Mouse (Mus musculus): ENCODE measurements around the gene Use1. TPM values are rescaled to one million over a fixed set of nuclear protein-coding genes. Genes with fewer than 3 reads are reported as not detected.

The Use1 gene
- polyA plus RNA-seq, 1 experiment from 2014 or later: 123 TPM

- no peak for ATAC-seq
- no peak for DNase-seq (ENCODE audit: low read depth, low spot score)
- ChIA-PET CTCF (interaction anchor here (1.2 kb wide), 1 partner anchor 89 kb away, joined by 3 read pairs; the partner anchor contains the start of gene Mrpl34), POLR2A (no interaction called here)
- in situ Hi-C loops (cut with MboI; ENCODE audit: low pct_unique_long_range_greater_than_20kb): no loop called here
- no peak for TF ChIP-seq CTCF (IDR thresholded peaks at IDR 0.05)
- no peaks in the 10 kb centered on the region for H3K27me3 ChIP-seq
Observed at GRCm38 (mm10) chr8:71375581-71376422, 9.2 kb downstream of the Use1 start.

GRCm38 (mm10) chr8:71376423-71377030 lies 9.9 kb downstream of the Use1 start:
- TF ChIP-seq CTCF (IDR thresholded peaks at IDR 0.05): no peak
- ChIA-PET POLR2A (no interaction called here), CTCF (interaction anchor here (1.2 kb wide), 1 partner anchor 88 kb away, joined by 3 read pairs; the partner anchor contains the start of gene Mrpl34)
- DNase-seq (ENCODE audit: low read depth, low spot score): no peak
- H3K27me3 ChIP-seq: no peaks in the 10 kb centered on the region
- in situ Hi-C loops (cut with MboI; ENCODE audit: low pct_unique_long_range_greater_than_20kb): no loop called here
- ATAC-seq: no peak

GRCm38 (mm10) chr8:71379008-71379407 lies 12.4 kb downstream of the Use1 start:
- in situ Hi-C loops (cut with MboI; ENCODE audit: low pct_unique_long_range_greater_than_20kb): no loop called here
- no peak for TF ChIP-seq CTCF (IDR thresholded peaks at IDR 0.05)
- ATAC-seq: no peak
- ChIA-PET POLR2A (interaction anchor here (1.8 to 2.7 kb wide), 3 partner anchors 11 to 24 kb away, joined by 5 to 11 read pairs (median 5); partner anchors contain the start of gene Babam1), CTCF (interaction anchor here (1.4 to 1.8 kb wide), 2 partner anchors 26 to 28 kb away, joined by 3 read pairs; partner anchors contain the start of gene Ankle1)
- no peak for DNase-seq (ENCODE audit: low read depth, low spot score)
- no peaks in the 10 kb centered on the region for H3K27me3 ChIP-seq

- CTCF ChIA-PET: interaction anchor here (1.4 to 3.0 kb wide), 3 partner anchors 8 to 27 kb away, joined by 3 to 12 read pairs (median 3); partner anchors contain the start of genes Ankle1 and Ocel1
- TF ChIP-seq CTCF (IDR thresholded peaks at IDR 0.05): no peak
- no peak for DNase-seq (ENCODE audit: low read depth, low spot score)
- POLR2A ChIA-PET: interaction anchor here (1.8 to 2.7 kb wide), 3 partner anchors 12 to 24 kb away, joined by 5 to 11 read pairs (median 5); partner anchors contain the start of gene Babam1
- no peak for ATAC-seq
- in situ Hi-C loops (cut with MboI; ENCODE audit: low pct_unique_long_range_greater_than_20kb): no loop called here
- H3K27me3 ChIP-seq: no peaks in the 10 kb centered on the region
Observed at GRCm38 (mm10) chr8:71379512-71380075, 12.9 kb downstream of the Use1 start.

- H3K27me3 ChIP-seq: no peaks in the 10 kb centered on the region
- ATAC-seq (no peak), DNase-seq (ENCODE audit: low read depth, low spot score) (no peak)
- in situ Hi-C loops (cut with MboI; ENCODE audit: low pct_unique_long_range_greater_than_20kb): no loop called here
- ChIA-PET CTCF (interaction anchor here (1.8 to 3.0 kb wide), 2 partner anchors 9 to 25 kb away, joined by 3 to 12 read pairs; partner anchors contain the start of genes Ankle1 and Ocel1), POLR2A (interaction anchor here (1.0 to 2.7 kb wide), 4 partner anchors 9 to 25 kb away, joined by 3 to 16 read pairs (median 8); partner anchors contain the start of genes Babam1 and Ocel1)
- TF ChIP-seq CTCF (IDR thresholded peaks at IDR 0.05): no peak
Observed at GRCm38 (mm10) chr8:71380178-71381171, 13.8 kb downstream of the Use1 start.

GRCm38 (mm10) chr8:71381421-71381970 lies 14.8 kb downstream of the Use1 start, which contains the start of gene Nr2f6:
TSS of gene Nr2f6 (minus strand) at chr8:71381960.
- POLR2A ChIA-PET: interaction anchor here (0.6 to 2.4 kb wide), 3 partner anchors 10 to 105 kb away, joined by 4 to 16 read pairs (median 8); partner anchors contain the start of genes Babam1 and Ocel1
- no peak for ATAC-seq

GRCm38 (mm10) chr8:71381971-71382961 lies 15.6 kb downstream of the Use1 start:
- in situ Hi-C loops (cut with MboI; ENCODE audit: low pct_unique_long_range_greater_than_20kb): no loop called here
- peak; percentile 68 for DNase-seq (ENCODE audit: low read depth, low spot score)
- peak; percentile 75 for ATAC-seq
- H3K27me3 ChIP-seq: no peaks in the 10 kb centered on the region
- CTCF ChIA-PET: interaction anchor here (3.0 kb wide), 1 partner anchor 10 kb away, joined by 12 read pairs; the partner anchor contains the start of gene Ocel1
- POLR2A ChIA-PET: interaction anchor here (0.6 to 2.4 kb wide), 5 partner anchors 10 to 773 kb away, joined by 3 to 16 read pairs (median 4); partner anchors contain the start of genes Babam1 and Ocel1
- no peak for TF ChIP-seq CTCF (IDR thresholded peaks at IDR 0.05)

More at GRCm38 (mm10) chr8:71381421-71381970, 14.8 kb downstream of the Use1 start, which contains the start of gene Nr2f6:
- no peak for TF ChIP-seq CTCF (IDR thresholded peaks at IDR 0.05)
- in situ Hi-C loops (cut with MboI; ENCODE audit: low pct_unique_long_range_greater_than_20kb): no loop called here
- H3K27me3 ChIP-seq: no peaks in the 10 kb centered on the region
- CTCF ChIA-PET: interaction anchor here (3.0 kb wide), 1 partner anchor 10 kb away, joined by 12 read pairs; the partner anchor contains the start of gene Ocel1
- no peak for DNase-seq (ENCODE audit: low read depth, low spot score)

- TF ChIP-seq CTCF (IDR thresholded peaks at IDR 0.05): no peak
- in situ Hi-C loops (cut with MboI; ENCODE audit: low pct_unique_long_range_greater_than_20kb): no loop called here
- ATAC-seq: no peak
- DNase-seq (ENCODE audit: low read depth, low spot score): no peak
- ChIA-PET POLR2A (no interaction called here), CTCF (no interaction called here)
- no peaks in the 10 kb centered on the region for H3K27me3 ChIP-seq
Observed at GRCm38 (mm10) chr8:71383396-71383795, 16.7 kb downstream of the Use1 start.
